ENCODE assay signal across 17 mouse cellular contexts in the genomic region with DNA sequence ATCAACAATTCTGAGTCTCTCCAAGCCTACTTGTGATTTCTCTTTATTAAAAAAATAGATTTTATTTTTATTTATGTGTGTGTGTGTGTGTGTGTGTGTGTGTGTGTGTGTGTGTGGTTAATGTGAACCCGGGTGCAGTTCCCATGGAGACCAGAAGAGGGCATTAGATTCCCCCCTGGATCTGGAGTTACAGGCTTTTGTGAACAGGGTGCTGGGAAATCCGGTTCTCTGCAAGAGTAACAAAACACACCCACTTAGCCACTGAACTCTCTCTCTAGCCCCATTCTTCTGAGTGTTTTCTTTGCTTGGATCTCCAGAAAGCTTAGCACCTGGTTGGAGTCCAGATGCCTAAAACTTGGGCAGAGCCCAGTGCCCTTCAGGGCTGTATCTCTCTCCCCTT.
DNase-seq lines count a peak whose midpoint lies in the region; ATAC-seq and TF ChIP-seq lines count a peak whose summit lies in the region.
"Had no signal": no experiment of that assay in that cellular context is flagged by ENCODE, and none has a peak within 500 bp of the region (broad histone marks: within the 10 kb centered on the region; RNA-seq: fewer than 3 reads in every experiment).

No protein-coding gene starts in this region.

- no peak overlapping the region for H3K9ac ChIP-seq in kidney, postnatal 0 days (ENCODE audit: low read depth, low read length)
- H3K9ac ChIP-seq in midbrain, postnatal 0 days (replicated peaks; ENCODE audit: low read length, poor library complexity, severe bottlenecking), result no peak overlapping the region
- no peak overlapping the region for H3K9ac ChIP-seq in midbrain, embryonic 14.5 days (replicated peaks; ENCODE audit: low read length)
- H3K9ac ChIP-seq: embryonic facial prominence, embryonic 13.5 days; heart, embryonic 13.5 days; limb, embryonic 15.5 days; liver, postnatal 0 days had no signal

- H3K4me3 ChIP-seq in kidney, postnatal 0 days (replicated peaks; ENCODE audit: low read depth, low read length), result no peak overlapping the region
- H3K4me3 ChIP-seq in midbrain, postnatal 0 days (ENCODE audit: low read depth, low read length), result no peak overlapping the region
- H3K4me3 ChIP-seq in midbrain, embryonic 14.5 days (replicated peaks; ENCODE audit: low read depth, low read length), result no peak overlapping the region
- H3K4me3 ChIP-seq: embryonic facial prominence, embryonic 13.5 days; heart, embryonic 13.5 days; limb, embryonic 15.5 days; midbrain, embryonic 10.5 days had no signal

- ATAC-seq in kidney, postnatal 0 days (replicated peaks; ENCODE audit: low FRiP score, low read depth), result no peak
- no peak for ATAC-seq in midbrain, postnatal 0 days (ENCODE audit: low FRiP score)
- no peak for ATAC-seq in midbrain, embryonic 14.5 days (ENCODE audit: low FRiP score, low TSS enrichment)
- no peak for ATAC-seq in frontal cortex, adult (ENCODE audit: low TSS enrichment)
- ATAC-seq: forebrain, embryonic 16.5 days; liver, postnatal 0 days had no signal

- H3K27ac ChIP-seq in kidney, postnatal 0 days, result no peak overlapping the region
- H3K27ac ChIP-seq in midbrain, postnatal 0 days (ENCODE audit: low read depth, low read length), result no peak overlapping the region
- no peak overlapping the region for H3K27ac ChIP-seq in midbrain, embryonic 14.5 days (replicated peaks; ENCODE audit: low read depth, low read length)
- H3K27ac ChIP-seq: embryonic facial prominence, embryonic 13.5 days; heart, embryonic 13.5 days had no signal

- WGBS in kidney, postnatal 0 days, result 86% methylated on average over 2 of the region's 2 CpGs
- WGBS in midbrain, postnatal 0 days, result 83% methylated on average over 2 of the region's 2 CpGs
- WGBS in midbrain, embryonic 14.5 days, result 95% methylated on average over 2 of the region's 2 CpGs

- peak; percentile 36 for TF ChIP-seq CTCF in kidney, postnatal 0 days (IDR thresholded peaks at IDR 0.05; ENCODE audit: low read depth)
- peak; percentile 48 for TF ChIP-seq CTCF in midbrain, postnatal 0 days (IDR thresholded peaks at IDR 0.05)

- H3K36me3 ChIP-seq in kidney, postnatal 0 days (ENCODE audit: insufficient read depth, low read length), result no peaks in the 10 kb centered on the region
- no peaks in the 10 kb centered on the region for H3K36me3 ChIP-seq in midbrain, postnatal 0 days (ENCODE audit: insufficient read depth, low read length)
- H3K36me3 ChIP-seq in midbrain, embryonic 14.5 days (ENCODE audit: control insufficient read depth, insufficient read depth, low read length), result no peaks in the 10 kb centered on the region
- no peaks in the 10 kb centered on the region for H3K36me3 ChIP-seq in splenic B cell, adult 2 months (ENCODE audit: control insufficient read depth, insufficient read depth, low read length, poor library complexity, severe bottlenecking)
- H3K36me3 ChIP-seq: embryonic facial prominence, embryonic 13.5 days; heart, embryonic 13.5 days; limb, embryonic 15.5 days; midbrain, embryonic 10.5 days had no signal

- H3K9me3 ChIP-seq in kidney, postnatal 0 days (replicated peaks; ENCODE audit: low read length), result no peaks in the 10 kb centered on the region; the same call in 1 of the 2 replicates
- H3K9me3 ChIP-seq in midbrain, postnatal 0 days (ENCODE audit: low read length), result no peaks in the 10 kb centered on the region
- H3K9me3 ChIP-seq in midbrain, embryonic 14.5 days (ENCODE audit: control insufficient read depth, low read length), result 0 out of 2 replicates have a peak, but pooled peaks cover 4% of the 10 kb centered on the region
- H3K9me3 ChIP-seq: heart, embryonic 13.5 days; limb, embryonic 15.5 days had no signal

- H3K4me1 ChIP-seq in kidney, postnatal 0 days (replicated peaks; ENCODE audit: insufficient read depth, low read length), result 0 out of 2 replicates have a peak, but pooled peaks cover 4% of the 10 kb centered on the region
- H3K4me1 ChIP-seq in midbrain, postnatal 0 days (ENCODE audit: insufficient read depth, low read length), result no peaks in the 10 kb centered on the region
- H3K4me1 ChIP-seq in midbrain, embryonic 14.5 days (ENCODE audit: control insufficient read depth, insufficient read depth, low read length), result no peaks in the 10 kb centered on the region
- H3K4me1 ChIP-seq: midbrain, embryonic 10.5 days had no signal

- no peak overlapping the region for H3K4me2 ChIP-seq in kidney, postnatal 0 days (ENCODE audit: low read length)
- no peak overlapping the region for H3K4me2 ChIP-seq in midbrain, postnatal 0 days (ENCODE audit: low read depth, low read length, poor library complexity, severe bottlenecking)
- H3K4me2 ChIP-seq in midbrain, embryonic 14.5 days (ENCODE audit: low read length), result no peak overlapping the region
- H3K4me2 ChIP-seq: embryonic facial prominence, embryonic 13.5 days; heart, embryonic 13.5 days; limb, embryonic 15.5 days had no signal

- H3K27me3 ChIP-seq in kidney, postnatal 0 days (ENCODE audit: insufficient read depth, low read length), result no peaks in the 10 kb centered on the region
- H3K27me3 ChIP-seq in midbrain, postnatal 0 days (ENCODE audit: insufficient read depth, low read length), result no peaks in the 10 kb centered on the region
- H3K27me3 ChIP-seq in midbrain, embryonic 14.5 days (ENCODE audit: control insufficient read depth, insufficient read depth, low read length), result no peaks in the 10 kb centered on the region
- no peaks in the 10 kb centered on the region for H3K27me3 ChIP-seq in splenic B cell, adult 2 months (ENCODE audit: control insufficient read depth, insufficient read depth, low read length, poor library complexity, severe bottlenecking)
- H3K27me3 ChIP-seq: limb, embryonic 15.5 days had no signal

- no peak for DNase-seq in kidney, postnatal 0 days (ENCODE audit: low spot score)
- DNase-seq in kidney, adult 9 months, result no peak
- no peak for DNase-seq in midbrain, postnatal 0 days (ENCODE audit: low spot score)
- no peak for DNase-seq in midbrain, embryonic 14.5 days
- peak; percentile 2 for DNase-seq in NIH3T3 (ENCODE audit: low read depth)
- peak; percentile 6 for DNase-seq in splenic B cell, adult 2 months (ENCODE audit: low read depth, low spot score)
- DNase-seq in cerebellum, adult 11 months, result no peak
- DNase-seq: adrenal gland, adult 2 months; kidney, adult 8-10 months; liver, postnatal 0 days; lung, postnatal 4 days had no signal

Comparison
In these comparisons a context has a peak if more than half of its experiments do, and no peak if none do; other contexts are left out.
1. DNase-seq: peak in NIH3T3 (single experiment) and splenic B cell, adult 2 months (single experiment); none in kidney, postnatal 0 days (single experiment), kidney, adult 9 months (single experiment), midbrain, postnatal 0 days (single experiment), midbrain, embryonic 14.5 days (single experiment) and cerebellum, adult 11 months (single experiment).